Mouse (Mus musculus) brown adipose tissue, adult 24 weeks (tissue): Measurements from ENCODE around the gene Slf2. TPM values are rescaled to one million over a fixed set of nuclear protein-coding genes. Genes with fewer than 3 reads are reported as not detected.

ENCODE experiments used
- H3K27ac ChIP-seq: fragments of 200-500 bp; replicated peaks from 2 replicates; pipeline ENCODE4 v1.5.1; 2012; ENCODE audit warnings: low read depth, mild to moderate bottlenecking, low read length
- H3K4me1 ChIP-seq: fragments of 200-500 bp; 2 replicates; pipeline ENCODE4 v1.6.1; 2012; ENCODE audit warnings: low read length, mixed read lengths; ENCODE audit not compliant: control insufficient read depth, insufficient read depth, insufficient read length
- H3K4me3 ChIP-seq: fragments of 200-500 bp; 2 replicates; pipeline ENCODE4 v1.5.1; 2012; ENCODE audit warnings: low read depth, mild to moderate bottlenecking, low read length, moderate library complexity; ENCODE audit not compliant: insufficient read depth
- polyA plus RNA-seq: library from polyadenylated mRNA; stranded (reverse); fragments of >200 nt; gene quantifications from 2 replicates; pipeline ENCODE4 v1.2.4, GENCODE M21; 2012; ENCODE audit not compliant: missing spikeins, insufficient read depth, insufficient read length

Gene Slf2
- polyA plus RNA-seq, 1 experiment: 6.2 TPM

GRCm38 (mm10) chr19:44928185-44928584, 2.8 kb upstream of the Slf2 start:
- H3K4me3 ChIP-seq: no peak overlapping the region

DNA sequence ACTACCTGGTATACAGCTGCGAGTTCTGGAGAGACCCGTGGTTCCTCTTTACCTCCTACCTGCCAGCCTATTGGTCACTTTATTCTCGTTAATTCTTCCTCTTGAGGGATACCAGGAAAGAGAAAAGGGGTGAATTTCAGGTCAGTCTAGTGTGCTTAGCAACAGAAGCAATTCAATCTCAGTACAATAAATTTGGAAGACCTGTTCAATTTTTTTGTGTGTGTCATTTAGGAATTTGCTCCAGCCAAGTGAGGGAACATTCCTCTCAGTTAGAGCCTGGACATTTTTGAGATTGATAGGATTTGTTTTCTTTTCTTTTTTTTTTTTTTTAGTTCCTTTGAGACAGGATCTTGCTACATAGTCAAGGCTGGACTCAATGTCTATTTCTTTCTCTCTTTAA, 1.7 kb upstream of the Slf2 start:
- H3K4me1 ChIP-seq: 0 out of 2 replicates have a peak, but pooled peaks cover 2% of the 10 kb centered on the region
- no peak overlapping the region for H3K27ac ChIP-seq
- no peak overlapping the region for H3K4me3 ChIP-seq

More at GRCm38 (mm10) chr19:44928185-44928584, 2.8 kb upstream of the Slf2 start:
- Histone ChIP-seq H3K4me1 (0 out of 2 replicates have a peak, but pooled peaks cover 2% of the 10 kb centered on the region), H3K27ac (no peak overlapping the region)

DNA sequence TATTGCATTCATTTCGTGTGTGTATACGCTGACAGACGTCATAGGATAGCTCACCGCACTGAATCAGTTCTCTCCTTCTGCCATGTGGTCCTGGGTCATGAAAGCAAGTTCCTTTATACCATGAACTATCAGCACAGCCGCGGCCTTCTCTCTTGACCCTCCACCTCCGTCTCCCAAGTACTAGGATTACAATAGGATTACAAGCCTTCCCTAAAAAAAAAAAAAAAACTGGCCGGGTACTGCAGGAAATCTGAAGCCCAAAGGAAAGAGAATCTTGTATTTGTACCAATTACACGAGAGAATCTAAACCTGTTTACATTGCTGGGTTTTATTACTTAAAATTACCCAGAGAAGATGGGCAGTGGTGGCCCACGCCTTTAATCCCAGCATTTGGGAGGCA, 1.3 kb upstream of the Slf2 start:
- H3K4me1 ChIP-seq: 0 out of 2 replicates have a peak, but pooled peaks cover 2% of the 10 kb centered on the region
- no peak overlapping the region for H3K27ac ChIP-seq
- H3K4me3 ChIP-seq: no peak overlapping the region

GRCm38 (mm10) chr19:44930122-44930521, 829 bp upstream of the Slf2 start:
- Histone ChIP-seq H3K27ac (0 out of 2 replicates have a peak overlapping the region, but pooled peaks have one; percentile 56), H3K4me3 (0 out of 2 replicates have a peak overlapping the region, but pooled peaks have one; percentile 67), H3K4me1 (0 out of 2 replicates have a peak, but pooled peaks cover 2% of the 10 kb centered on the region)

DNA sequence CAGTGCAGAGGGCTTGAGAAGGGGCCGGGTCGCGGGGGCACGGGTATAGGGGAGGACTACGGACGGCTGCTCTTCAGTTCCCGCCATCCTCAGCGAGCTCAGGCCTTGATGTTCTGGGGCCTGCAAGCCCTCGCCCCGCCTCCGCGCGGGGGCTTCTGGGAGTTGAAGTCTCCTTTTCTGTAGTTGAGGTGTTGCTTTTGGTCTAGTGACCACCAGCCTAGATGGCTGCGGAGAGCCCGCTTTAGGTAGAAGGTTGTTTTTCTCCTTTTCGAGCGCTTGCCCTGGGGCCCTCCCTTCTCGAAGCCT, 456 bp downstream of the Slf2 start:
- Histone ChIP-seq H3K4me1 (0 out of 2 replicates have a peak, but pooled peaks cover 2% of the 10 kb centered on the region), H3K4me3 (peak overlapping the region; percentile 81), H3K27ac (peak overlapping the region; percentile 45)

DNA sequence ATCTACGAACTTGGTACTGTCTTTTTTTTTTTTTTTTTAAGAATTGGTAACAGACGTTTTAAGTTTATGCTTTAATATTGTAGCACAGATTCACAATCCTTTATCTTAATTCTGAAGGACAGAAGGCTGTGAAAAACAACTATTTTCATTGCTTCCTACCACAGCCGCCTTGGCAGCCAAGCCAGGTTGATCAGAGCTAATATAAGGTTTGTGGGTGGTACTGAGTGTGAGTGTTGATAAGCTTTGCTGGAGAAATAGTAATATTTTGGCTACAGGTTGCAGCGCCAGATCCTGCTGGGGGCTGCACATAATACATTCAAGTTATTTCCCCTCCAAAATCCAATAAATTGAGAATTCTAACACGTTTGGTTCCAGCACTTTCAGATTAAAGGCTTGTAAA, 1.1 kb downstream of the Slf2 start:
- H3K27ac ChIP-seq: no peak overlapping the region
- 0 out of 2 replicates have a peak, but pooled peaks cover 2% of the 10 kb centered on the region for H3K4me1 ChIP-seq
- no peak overlapping the region for H3K4me3 ChIP-seq

GRCm38 (mm10) chr19:44933136-44933535, 2.2 kb downstream of the Slf2 start:
- no peak overlapping the region for H3K4me3 ChIP-seq
- H3K4me1 ChIP-seq: 0 out of 2 replicates have a peak, but pooled peaks cover 2% of the 10 kb centered on the region
- H3K27ac ChIP-seq: no peak overlapping the region

DNA sequence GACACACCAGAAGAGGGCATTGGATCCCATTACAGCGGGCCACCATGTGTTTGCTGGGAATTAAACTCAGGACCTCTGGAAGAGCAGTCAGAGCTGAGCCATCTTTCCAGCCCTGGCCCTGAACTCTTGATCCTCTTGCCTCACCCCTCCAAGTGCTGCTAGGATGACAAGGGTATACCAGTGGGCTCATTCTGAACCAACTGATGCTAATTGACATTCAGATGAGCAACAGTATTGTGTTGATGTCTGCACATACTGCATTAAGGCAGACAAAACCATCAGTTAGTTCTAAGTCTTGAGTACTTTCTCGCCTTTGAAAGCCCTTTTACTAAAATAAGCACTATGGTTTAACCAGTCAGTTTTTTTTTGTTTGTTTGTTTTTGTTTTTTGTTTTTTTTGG, 28.7 kb downstream of the Slf2 start:
- Histone ChIP-seq H3K4me3 (no peak overlapping the region), H3K27ac (no peak overlapping the region), H3K4me1 (no peaks in the 10 kb centered on the region)

DNA sequence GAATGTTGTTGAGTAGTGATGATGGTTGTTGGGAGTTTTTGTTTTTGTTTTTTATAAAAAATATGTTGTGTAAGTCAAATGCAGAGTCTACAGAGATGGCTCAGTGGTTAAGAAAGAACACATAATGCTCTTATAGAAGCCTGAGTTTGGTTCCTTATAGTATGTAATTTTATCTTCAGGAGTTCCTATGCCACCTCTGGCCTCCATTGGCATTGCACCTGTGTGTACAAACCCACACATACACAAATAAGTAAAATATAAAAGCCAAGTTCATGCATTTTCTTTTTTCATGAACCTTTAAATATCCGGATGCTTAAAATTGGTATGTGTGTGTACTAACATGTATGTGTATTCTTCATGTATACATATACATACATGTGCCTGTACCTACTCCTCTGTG, 35.0 kb downstream of the Slf2 start:
- H3K4me3 ChIP-seq: no peak overlapping the region
- no peak overlapping the region for H3K27ac ChIP-seq
- H3K4me1 ChIP-seq: no peaks in the 10 kb centered on the region

DNA sequence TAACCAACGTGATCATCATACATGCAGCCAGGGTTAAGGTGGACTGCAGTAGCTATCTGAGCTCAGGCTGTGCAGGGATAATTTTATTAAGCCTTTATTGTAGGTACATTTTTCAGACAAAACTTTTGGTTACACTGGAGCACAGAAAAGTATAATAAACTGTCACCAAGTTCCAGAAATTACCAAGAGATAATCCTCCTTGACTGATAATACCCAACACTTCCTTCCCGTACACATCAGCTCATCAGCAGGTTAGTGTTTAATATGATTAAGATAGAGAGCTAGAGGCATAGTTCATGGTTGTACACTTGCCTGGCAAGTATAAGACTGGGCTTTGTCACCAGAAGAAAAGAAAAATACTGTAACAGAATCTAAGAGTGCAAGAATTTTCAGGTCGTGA, 37.4 kb downstream of the Slf2 start:
- Histone ChIP-seq H3K4me3 (no peak overlapping the region), H3K4me1 (no peaks in the 10 kb centered on the region)

DNA sequence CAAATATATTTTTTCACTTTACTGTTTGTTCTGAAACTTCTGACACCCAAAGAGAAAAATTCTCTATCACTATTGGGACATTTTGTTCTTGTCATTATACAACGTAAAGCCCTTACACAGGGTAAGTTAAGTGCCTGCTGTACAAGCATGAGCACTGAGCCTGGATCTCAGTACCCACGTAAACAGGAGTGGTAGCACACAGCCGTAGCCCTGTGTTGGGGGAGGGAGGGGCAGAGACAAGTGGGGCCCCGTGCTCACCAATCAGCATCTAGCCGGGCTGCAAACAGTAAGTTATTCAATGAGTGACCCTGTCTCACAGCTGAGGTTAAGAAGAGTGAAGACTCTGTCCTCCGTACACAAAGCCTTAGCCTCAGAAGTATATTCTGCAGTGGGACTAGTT, 45.7 kb downstream of the Slf2 start:
- H3K4me3 ChIP-seq: no peak overlapping the region
- no peak overlapping the region for H3K27ac ChIP-seq
- H3K4me1 ChIP-seq: no peaks in the 10 kb centered on the region

More for the DNA sequence above, 37.4 kb downstream of the Slf2 start:
- H3K27ac ChIP-seq: no peak overlapping the region

DNA sequence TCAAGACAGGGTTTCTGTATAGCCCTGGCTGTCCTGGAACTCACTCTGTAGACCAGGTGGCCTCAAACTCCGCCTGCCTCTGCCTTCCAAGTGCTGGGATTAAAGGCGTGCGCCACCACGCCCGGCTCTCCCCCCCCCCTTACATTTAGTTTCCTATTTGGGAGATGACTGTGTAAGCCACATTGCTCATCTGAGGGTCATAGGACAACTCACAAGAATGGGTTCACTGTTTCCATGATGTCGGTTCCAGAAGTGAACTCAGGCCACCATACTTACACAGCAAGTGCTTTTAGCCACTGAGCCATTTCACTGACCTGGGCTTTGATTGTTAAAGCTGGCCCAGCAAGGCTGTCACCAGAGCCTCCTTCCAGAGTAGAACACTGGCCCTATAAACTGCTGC, 46.2 kb downstream of the Slf2 start:
- Histone ChIP-seq H3K27ac (no peak overlapping the region), H3K4me1 (no peaks in the 10 kb centered on the region), H3K4me3 (no peak overlapping the region)

DNA sequence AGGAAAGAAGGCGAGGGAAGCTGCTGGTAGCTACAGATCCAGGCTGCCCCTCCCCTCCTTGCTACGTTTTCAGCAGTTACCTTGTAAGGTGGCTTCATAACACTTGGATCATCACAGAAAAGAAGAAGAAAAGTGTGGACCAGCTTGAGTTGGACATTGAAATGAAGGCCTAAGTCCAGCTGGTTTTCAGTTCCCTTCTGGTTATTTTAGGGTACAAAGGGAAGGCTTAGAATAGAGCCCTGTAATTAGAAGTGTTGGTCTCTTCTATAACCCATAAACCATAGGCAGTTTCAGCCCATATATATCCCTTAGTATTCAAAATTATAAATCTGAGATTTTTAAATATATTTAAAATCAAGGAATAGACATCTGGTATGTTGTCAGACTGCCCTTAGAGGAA, 49.8 kb downstream of the Slf2 start:
- Histone ChIP-seq H3K27ac (no peak overlapping the region), H3K4me3 (no peak overlapping the region), H3K4me1 (0 out of 2 replicates have a peak, but pooled peaks cover 2% of the 10 kb centered on the region)

DNA sequence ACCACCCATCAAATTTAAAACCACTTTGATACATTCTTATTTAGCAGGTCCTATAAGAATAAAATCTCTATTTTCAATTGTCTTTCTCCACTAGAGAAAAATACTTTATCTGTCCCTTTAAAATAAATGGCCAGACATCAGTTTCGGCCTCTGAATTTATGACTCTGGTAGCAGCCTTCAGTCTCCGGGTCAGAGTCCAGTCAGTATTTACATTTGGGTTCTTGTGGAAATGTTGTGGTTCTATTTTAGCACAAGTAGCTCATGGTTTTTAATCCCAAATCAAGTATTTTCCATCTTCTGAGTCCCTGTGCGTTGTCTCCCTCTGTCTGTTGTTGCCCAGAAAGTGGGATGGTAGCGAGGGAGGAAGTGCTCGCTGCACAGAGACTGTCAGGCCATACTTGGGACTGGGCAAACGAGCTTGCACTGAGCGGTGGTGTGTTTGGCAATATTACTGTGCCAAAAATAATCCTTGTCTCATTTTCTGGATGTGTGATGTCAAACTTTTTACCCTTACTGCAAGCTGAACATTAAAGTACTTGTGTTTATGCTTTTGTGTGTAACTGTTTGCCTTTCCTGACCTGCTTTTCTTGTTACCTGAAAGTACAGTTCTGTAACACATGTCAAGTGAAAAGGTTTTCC, 51.6 kb downstream of the Slf2 start:
- H3K4me3 ChIP-seq: no peak overlapping the region
- H3K4me1 ChIP-seq: 0 out of 2 replicates have a peak, but pooled peaks cover 2% of the 10 kb centered on the region
- no peak overlapping the region for H3K27ac ChIP-seq

- no peak overlapping the region for H3K4me3 ChIP-seq
- H3K4me1 ChIP-seq: 0 out of 2 replicates have a peak, but pooled peaks cover 2% of the 10 kb centered on the region
- no peak overlapping the region for H3K27ac ChIP-seq
These were observed 52.4 kb downstream of the Slf2 start for GRCm38 (mm10) chr19:44983366-44983765.

GRCm38 (mm10) chr19:44984420-44984819, 53.5 kb downstream of the Slf2 start:
- no peak overlapping the region for H3K27ac ChIP-seq
- H3K4me3 ChIP-seq: no peak overlapping the region
- 0 out of 2 replicates have a peak, but pooled peaks cover 2% of the 10 kb centered on the region for H3K4me1 ChIP-seq
